In the genomic region with DNA sequence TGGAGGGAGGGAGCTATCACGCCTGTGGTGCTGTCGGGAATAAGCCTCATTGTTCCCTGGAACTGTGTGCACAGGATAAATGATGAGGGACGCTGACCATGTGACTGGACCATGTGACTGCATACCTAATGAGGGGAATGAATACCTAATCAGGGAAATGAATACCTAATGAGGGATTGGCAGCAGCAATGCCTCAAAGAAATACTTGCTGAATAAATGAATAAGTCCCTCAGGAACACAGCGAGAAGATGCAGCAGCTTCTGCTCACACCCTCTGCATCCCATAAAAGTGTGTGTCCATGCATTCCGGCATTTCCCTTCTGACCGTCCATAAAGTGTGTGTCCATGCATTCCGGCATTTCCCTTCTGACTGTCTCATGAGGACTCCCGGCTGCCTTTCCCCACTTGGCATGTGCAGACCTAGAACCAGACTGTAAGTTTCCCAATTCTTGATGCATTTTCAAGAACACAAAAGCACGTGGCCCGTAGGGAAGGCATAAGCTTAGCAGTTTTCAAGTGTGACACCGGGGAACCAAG, we compare ENCODE assay signal across 9 mouse cellular contexts.
DNase-seq lines count a peak whose midpoint lies in the region; ATAC-seq lines count a peak whose summit lies in the region.
"Had no signal": no experiment of that assay in that cellular context is flagged by ENCODE, and none has a peak within 500 bp of the region (broad histone marks: within the 10 kb centered on the region; RNA-seq: fewer than 3 reads in every experiment).

No protein-coding gene starts in this region.

- peak; percentile 62 for DNase-seq in layer of hippocampus, adult 11-12 months (ENCODE audit: low spot score)
- no peak for DNase-seq in layer of hippocampus, adult 9-10 months (ENCODE audit: low spot score)
- peak; percentile 50 to 61 for DNase-seq in frontal cortex, postnatal 14 days (ENCODE audit: low spot score in 2 of 2)
- DNase-seq in left cerebral cortex, postnatal 36 days (ENCODE audit: low spot score in 2 of 2): peak; percentile 51 to 54
- peak; percentile 36 for DNase-seq in right cerebral cortex, postnatal 4 days
- no peak for DNase-seq in lung, adult 18-20 months
- no peak for DNase-seq in thymus, postnatal 10 days (ENCODE audit: low spot score in 2 of 2)
- DNase-seq: lung, adult 2 months had no signal

- intact Hi-C loops in left cerebral cortex, postnatal 36 days (cut with DNase I): loop anchor here (2.0 to 5.0 kb wide), 2 partner anchors 52 to 338 kb away; partner anchors contain the start of gene Ntrk2

- no peak for ATAC-seq in CD4-positive, CD25-positive, alpha-beta regulatory T cell, adult 4 months

Comparison
In these comparisons a context has a peak if more than half of its experiments do, and no peak if none do; other contexts are left out.
1. DNase-seq: peak in layer of hippocampus, adult 11-12 months (single experiment), frontal cortex, postnatal 14 days (2 of 2), left cerebral cortex, postnatal 36 days (2 of 2) and right cerebral cortex, postnatal 4 days (single experiment); none in layer of hippocampus, adult 9-10 months (single experiment), lung, adult 18-20 months (0 of 2) and thymus, postnatal 10 days (0 of 2).